In genomic region chr6:36179895-36180294, GRCm38 (mm10) we compare ENCODE assay signal across 23 mouse cellular contexts.
DNase-seq lines count a peak whose midpoint lies in the region; ATAC-seq and TF ChIP-seq lines count a peak whose summit lies in the region.
"Had no signal": no experiment of that assay in that cellular context is flagged by ENCODE, and none has a peak within 500 bp of the region (broad histone marks: within the 10 kb centered on the region; RNA-seq: fewer than 3 reads in every experiment).

No protein-coding gene starts in this region.

- no peak for ATAC-seq in lung, embryonic 14.5 days (ENCODE audit: insufficient read depth)
- ATAC-seq in stomach, embryonic 14.5 days (ENCODE audit: insufficient number of reproducible peaks, insufficient read depth, low FRiP score, low read depth), result peak; percentile 50; the same call in 1 of the 2 replicates
- ATAC-seq in stomach, embryonic 16.5 days (ENCODE audit: insufficient read depth, low FRiP score), result peak; percentile 50; the same call in 1 of the 2 replicates
- ATAC-seq in hindbrain, postnatal 0 days, result no peak
- ATAC-seq: forebrain, embryonic 14.5 days; forebrain, embryonic 16.5 days had no signal

- no peak overlapping the region for H3K4me2 ChIP-seq in lung, embryonic 14.5 days
- H3K4me2 ChIP-seq in stomach, embryonic 14.5 days (replicated peaks; ENCODE audit: low read depth, low read length), result no peak overlapping the region
- no peak overlapping the region for H3K4me2 ChIP-seq in stomach, embryonic 16.5 days (ENCODE audit: low read depth, low read length)
- H3K4me2 ChIP-seq in hindbrain, postnatal 0 days (ENCODE audit: low read depth, low read length), result no peak overlapping the region
- H3K4me2 ChIP-seq: embryonic facial prominence, embryonic 12.5 days; forebrain, embryonic 12.5 days had no signal

- H3K36me3 ChIP-seq in lung, embryonic 14.5 days (ENCODE audit: insufficient read depth), result no peaks in the 10 kb centered on the region
- H3K36me3 ChIP-seq in stomach, embryonic 14.5 days (ENCODE audit: control insufficient read depth, insufficient read depth, low read length), result no peaks in the 10 kb centered on the region
- no peaks in the 10 kb centered on the region for H3K36me3 ChIP-seq in stomach, embryonic 16.5 days (ENCODE audit: control insufficient read depth, insufficient read depth, low read length)
- no peaks in the 10 kb centered on the region for H3K36me3 ChIP-seq in hindbrain, postnatal 0 days (ENCODE audit: insufficient read depth, low read length)
- no peaks in the 10 kb centered on the region for H3K36me3 ChIP-seq in heart, adult 2 months (ENCODE audit: control insufficient read depth, insufficient read depth, low read length)
- H3K36me3 ChIP-seq: embryonic facial prominence, embryonic 10.5 days; embryonic facial prominence, embryonic 12.5 days; forebrain, embryonic 10.5 days; forebrain, embryonic 12.5 days had no signal

- H3K9ac ChIP-seq in lung, embryonic 14.5 days, result no peak overlapping the region
- no peak overlapping the region for H3K9ac ChIP-seq in stomach, embryonic 14.5 days (replicated peaks; ENCODE audit: low read depth, low read length)
- no peak overlapping the region for H3K9ac ChIP-seq in stomach, embryonic 16.5 days (ENCODE audit: low read length)
- no peak overlapping the region for H3K9ac ChIP-seq in hindbrain, postnatal 0 days (replicated peaks; ENCODE audit: low read length)
- no peak overlapping the region for H3K9ac ChIP-seq in heart, adult 2 months (ENCODE audit: low read depth, low read length)
- H3K9ac ChIP-seq: embryonic facial prominence, embryonic 12.5 days; forebrain, embryonic 12.5 days had no signal

- no peak for TF ChIP-seq POLR2A in heart, adult 2 months (IDR thresholded peaks at IDR 0.05; ENCODE audit: insufficient read depth, low read depth, low read length)

- no peaks in the 10 kb centered on the region for H3K9me3 ChIP-seq in lung, embryonic 14.5 days (ENCODE audit: low read depth, low read length)
- no peaks in the 10 kb centered on the region for H3K9me3 ChIP-seq in stomach, embryonic 14.5 days (ENCODE audit: control insufficient read depth, low read depth, low read length)
- H3K9me3 ChIP-seq in stomach, embryonic 16.5 days (replicated peaks; ENCODE audit: control insufficient read depth, low read length), result no peaks in the 10 kb centered on the region
- H3K9me3 ChIP-seq in hindbrain, postnatal 0 days (ENCODE audit: low read length), result no peaks in the 10 kb centered on the region
- H3K9me3 ChIP-seq: embryonic facial prominence, embryonic 10.5 days; embryonic facial prominence, embryonic 12.5 days; forebrain, embryonic 10.5 days; forebrain, embryonic 12.5 days had no signal

- no peak for TF ChIP-seq CTCF in lung, embryonic 14.5 days (IDR thresholded peaks at IDR 0.05; ENCODE audit: low read depth)
- no peak for TF ChIP-seq CTCF in hindbrain, postnatal 0 days (IDR thresholded peaks at IDR 0.05; ENCODE audit: low read depth)
- TF ChIP-seq CTCF in heart, adult 2 months (IDR thresholded peaks at IDR 0.05), result no peak

- no peaks in the 10 kb centered on the region for H3K4me1 ChIP-seq in lung, embryonic 14.5 days (ENCODE audit: insufficient read depth)
- no peaks in the 10 kb centered on the region for H3K4me1 ChIP-seq in stomach, embryonic 14.5 days (ENCODE audit: control insufficient read depth, insufficient read depth, low read length)
- H3K4me1 ChIP-seq in stomach, embryonic 16.5 days (ENCODE audit: control insufficient read depth, insufficient read depth, low read length), result no peaks in the 10 kb centered on the region
- no peaks in the 10 kb centered on the region for H3K4me1 ChIP-seq in hindbrain, postnatal 0 days (ENCODE audit: insufficient read depth, low read length)
- no peaks in the 10 kb centered on the region; the same call in 1 of the 2 replicates for H3K4me1 ChIP-seq in heart, adult 2 months (ENCODE audit: control insufficient read depth, insufficient read depth, low read length)
- H3K4me1 ChIP-seq: embryonic facial prominence, embryonic 12.5 days had no signal

- no peaks in the 10 kb centered on the region for H3K79me2 ChIP-seq in heart, adult 2 months (replicated peaks; ENCODE audit: control insufficient read depth, insufficient read depth, low read length)

- intact Hi-C loops in heart, adult 2 months (cut with DNase I), result no loop called here

- WGBS in lung, embryonic 14.5 days, result 27% methylated on average over 3 of the region's 3 CpGs
- WGBS in stomach, embryonic 14.5 days, result 23% methylated on average over 3 of the region's 3 CpGs
- 31% methylated on average over 3 of the region's 3 CpGs for WGBS in stomach, embryonic 16.5 days
- 91% methylated on average over 3 of the region's 3 CpGs for WGBS in hindbrain, postnatal 0 days
- 88% methylated on average over 3 of the region's 3 CpGs for whole genome bisulfite sequencing in heart, adult 2 months

- H3K27me3 ChIP-seq in lung, embryonic 14.5 days (ENCODE audit: insufficient read depth, low read length), result no peaks in the 10 kb centered on the region
- H3K27me3 ChIP-seq in stomach, embryonic 14.5 days (ENCODE audit: control insufficient read depth, insufficient read depth, low read length), result no peaks in the 10 kb centered on the region
- H3K27me3 ChIP-seq in stomach, embryonic 16.5 days (ENCODE audit: control insufficient read depth, insufficient read depth, low read length), result no peaks in the 10 kb centered on the region
- H3K27me3 ChIP-seq in hindbrain, postnatal 0 days (ENCODE audit: insufficient read depth, low read length), result no peaks in the 10 kb centered on the region
- no peaks in the 10 kb centered on the region for H3K27me3 ChIP-seq in heart, adult 2 months (ENCODE audit: control insufficient read depth, insufficient read depth, low read length)
- H3K27me3 ChIP-seq: embryonic facial prominence, embryonic 12.5 days; forebrain, embryonic 12.5 days had no signal

- no peak for TF ChIP-seq EP300 in heart, adult 2 months (IDR thresholded peaks at IDR 0.05; ENCODE audit: insufficient read depth, low read depth, low read length)

- no peak overlapping the region for H3K27ac ChIP-seq in lung, embryonic 14.5 days (ENCODE audit: low read depth)
- no peak overlapping the region for H3K27ac ChIP-seq in stomach, embryonic 14.5 days (ENCODE audit: low read length)
- H3K27ac ChIP-seq in stomach, embryonic 16.5 days (ENCODE audit: low read length), result no peak overlapping the region; the same call in 1 of the 2 replicates
- no peak overlapping the region for H3K27ac ChIP-seq in hindbrain, postnatal 0 days
- no peak overlapping the region for H3K27ac ChIP-seq in heart, adult 2 months
- H3K27ac ChIP-seq: embryonic facial prominence, embryonic 10.5 days; embryonic facial prominence, embryonic 12.5 days; forebrain, embryonic 10.5 days; forebrain, embryonic 12.5 days had no signal

- no peak overlapping the region for H3K4me3 ChIP-seq in lung, embryonic 14.5 days (ENCODE audit: low read depth, low read length)
- H3K4me3 ChIP-seq in stomach, embryonic 14.5 days (ENCODE audit: low read depth, low read length), result no peak overlapping the region
- no peak overlapping the region for H3K4me3 ChIP-seq in stomach, embryonic 16.5 days (replicated peaks; ENCODE audit: low read length)
- H3K4me3 ChIP-seq in hindbrain, postnatal 0 days (ENCODE audit: low read length), result no peak overlapping the region
- no peak overlapping the region for H3K4me3 ChIP-seq in heart, adult 2 months
- H3K4me3 ChIP-seq: embryonic facial prominence, embryonic 10.5 days; embryonic facial prominence, embryonic 12.5 days; erythroblast, embryonic 14.5 days; forebrain, embryonic 10.5 days; forebrain, embryonic 12.5 days had no signal

- peak; percentile 12 for DNase-seq in lung, embryonic 14.5 days
- no peak for DNase-seq in lung, postnatal 36 days
- DNase-seq in cerebellum, postnatal 4 days (ENCODE audit: low spot score in 2 of 2), result no peak
- no peak for DNase-seq in hindbrain, postnatal 0 days (ENCODE audit: low spot score)
- no peak for DNase-seq in heart, adult 2 months
- DNase-seq: adrenal gland, adult 2 months; adrenal gland, postnatal 10 days; adrenal gland, postnatal 25 days; cerebellum, adult 11 months; cerebellum, adult 18-20 months; cerebellum, adult 8-10 months; cerebellum, adult 9-11 months; cerebellum, postnatal 14 days; cerebellum, postnatal 36 days had no signal

Comparison
In these comparisons a context has a peak if more than half of its experiments do, and no peak if none do; other contexts are left out.
1. ATAC-seq: peak in stomach, embryonic 14.5 days (single experiment) and stomach, embryonic 16.5 days (single experiment); none in lung, embryonic 14.5 days (single experiment) and hindbrain, postnatal 0 days (single experiment).